Mouse (Mus musculus) spleen, adult 2 months (tissue): ENCODE data around the gene Bmper.

Source experiments
- CTCF ChIP-seq: fragments of 200-500 bp; IDR thresholded peaks from 2 replicates; pipeline ENCODE4 v1.5.1; 2011; ENCODE audit warnings: mild to moderate bottlenecking, inconsistent platforms; ENCODE audit not compliant: insufficient read depth, insufficient read length, insufficient replicate concordance; ENCODE audit errors: extremely low read depth
- POLR2A ChIP-seq: fragments of 200-500 bp; IDR thresholded peaks from 2 replicates; pipeline ENCODE4 v1.6.1; 2011; ENCODE audit warnings: low read depth, low read length, inconsistent platforms

DNA sequence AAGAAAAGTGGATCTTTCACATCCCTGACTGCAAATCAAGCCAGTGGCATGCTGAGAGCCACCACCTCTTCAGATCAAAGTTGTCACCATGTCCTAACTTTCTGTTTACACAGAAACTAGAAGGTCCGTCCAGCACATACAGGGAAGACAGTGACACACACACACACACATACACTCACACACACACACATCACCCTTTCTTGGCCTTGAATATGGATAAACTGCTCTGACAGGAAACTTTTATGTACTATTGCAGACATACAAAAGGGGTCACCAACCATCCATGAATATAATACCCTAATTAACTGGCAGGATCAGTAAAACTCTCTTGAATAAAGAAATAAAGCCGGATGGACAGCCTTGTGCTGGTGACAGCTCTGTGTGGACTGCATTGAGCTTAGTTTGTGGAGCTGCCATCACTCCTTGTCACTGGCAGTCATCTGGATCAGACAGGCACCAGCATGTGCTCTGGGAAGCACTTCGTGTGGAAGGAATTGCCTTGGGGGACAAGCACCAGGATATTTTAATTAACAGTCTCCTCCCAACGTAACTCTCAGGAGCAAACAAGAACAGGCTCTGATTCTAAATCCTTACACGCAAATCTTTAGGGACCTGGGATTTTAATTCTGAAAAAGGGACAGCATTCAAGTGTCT is 264.0 kb downstream of the Bmper start:
- TF ChIP-seq POLR2A (no peak), CTCF (no peak)
